Mouse (Mus musculus) embryonic facial prominence, embryonic 11.5 days (tissue): Measurements from ENCODE around the gene Arpc1a. TPM values are rescaled to one million over a fixed set of nuclear protein-coding genes. Genes with fewer than 3 reads are reported as not detected.
"Not testable (repeated sequence)": the region's sequence is repeated elsewhere in the genome, so short reads cannot be mapped to it uniquely, and the experiment has no call there.

Experiments
- ATAC-seq: fragments of 200-750 bp; cut with Nextera tagmentation; replicated peaks from 2 replicates; pipeline ENCODE4 v1.8.0; 2017; ENCODE audit warnings: low read depth; ENCODE audit not compliant: insufficient number of reproducible peaks, low FRiP score, low TSS enrichment
- DNase-seq: peaks from one replicate; pipeline ENCODE4 v3.0.0-alpha.2; 2015; ENCODE audit warnings: low spot score
- H3K27ac ChIP-seq: fragments of 300-500 bp; sonication (generic); replicated peaks from 2 replicates; pipeline ENCODE4 v1.5.1; 2014; ENCODE audit warnings: mild to moderate bottlenecking, low read depth, low read length, control low read depth
- H3K27me3 ChIP-seq: fragments of 300-500 bp; sonication (generic); 2 replicates; pipeline ENCODE4 v1.6.1; 2014; ENCODE audit warnings: mild to moderate bottlenecking, low read length, moderate library complexity, mixed read lengths; ENCODE audit not compliant: control insufficient read depth, insufficient read depth
- H3K36me3 ChIP-seq: fragments of 300-500 bp; sonication (generic); replicated peaks from 2 replicates; pipeline ENCODE4 v1.6.1; 2014; ENCODE audit warnings: low read depth, mild to moderate bottlenecking, low read length, moderate library complexity, mixed read lengths; ENCODE audit not compliant: control insufficient read depth, insufficient read depth
- H3K4me1 ChIP-seq: fragments of 300-500 bp; sonication (generic); 2 replicates; pipeline ENCODE4 v1.6.1; 2014; ENCODE audit warnings: low read length, mixed read lengths; ENCODE audit not compliant: control insufficient read depth, insufficient read depth
- H3K4me2 ChIP-seq: fragments of 300-500 bp; sonication (generic); 2 replicates; pipeline ENCODE4 v1.6.1; 2014; ENCODE audit warnings: low read depth, mild to moderate bottlenecking, control low read depth, low read length, moderate library complexity
- H3K4me3 ChIP-seq: fragments of 300-500 bp; sonication (generic); 2 replicates; pipeline ENCODE4 v1.5.1; 2014; ENCODE audit warnings: low read depth, low read length, control low read depth
- H3K9ac ChIP-seq: fragments of 300-500 bp; sonication (generic); replicated peaks from 2 replicates; pipeline ENCODE4 v1.6.1; 2014; ENCODE audit warnings: mild to moderate bottlenecking, control low read depth, low read length
- H3K9me3 ChIP-seq: fragments of 300-500 bp; sonication (generic); replicated peaks from 2 replicates; pipeline ENCODE4 v1.6.1; 2016; ENCODE audit warnings: mild to moderate bottlenecking, low read length, inconsistent platforms, mixed read lengths; ENCODE audit not compliant: control insufficient read depth
- WGBS: fragments of 180-500 bp; shearing (Covaris S2); extraction: QIAGEN DNeasy Blood & Tissue Kit; methylation state at CpG from one replicate; pipeline ENCODE4 v1.1.7; 2014; 5-methylcytosine and 5-hydroxymethylcytosine counted together
- polyA plus RNA-seq: library from polyadenylated mRNA; unstranded; fragments of >200 nt; fragmentation: Nextera tagmentation; extraction: Ambion mirVana; gene quantifications from 2 replicates; pipeline ENCODE4 v1.2.1, GENCODE M21; 2014

Arpc1a gene
- polyA plus RNA-seq, 1 experiment from 2014 or later, result 157 TPM

DNA sequence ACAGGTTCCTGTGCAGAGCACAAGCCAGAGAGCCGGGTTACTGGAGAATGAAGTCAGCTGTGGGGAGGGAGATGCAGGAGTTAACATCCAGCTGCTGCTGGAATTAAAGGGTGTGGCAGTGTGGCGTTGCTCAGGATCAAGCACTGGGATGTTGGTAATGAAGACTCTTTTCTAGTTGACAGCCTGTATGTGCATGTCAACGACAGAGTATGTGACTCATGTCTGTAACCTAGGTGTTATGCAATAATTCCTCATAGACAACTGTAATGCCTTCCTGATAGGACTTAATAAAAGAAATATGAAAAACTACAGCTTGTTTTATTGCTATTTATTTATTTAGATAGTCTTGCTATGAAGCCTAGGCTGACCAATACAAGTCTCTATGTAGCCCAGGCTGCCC is 14.8 kb upstream of the Arpc1a start:
- DNase-seq, result no peak
- no peak overlapping the region for H3K4me3 ChIP-seq
- H3K36me3 ChIP-seq, result no peaks in the 10 kb centered on the region
- no peaks in the 10 kb centered on the region for H3K27me3 ChIP-seq
- H3K9me3 ChIP-seq, result no peaks in the 10 kb centered on the region
- H3K4me2 ChIP-seq, result no peak overlapping the region
- 64% methylated on average over 3 of the region's 3 CpGs for WGBS
- H3K4me1 ChIP-seq, result no peaks in the 10 kb centered on the region
- H3K9ac ChIP-seq, result no peak overlapping the region
- no peak for ATAC-seq
- no peak overlapping the region for H3K27ac ChIP-seq

- Histone ChIP-seq H3K4me2 (no peak overlapping the region), H3K4me1 (no peaks in the 10 kb centered on the region), H3K27ac (no peak overlapping the region), H3K36me3 (no peaks in the 10 kb centered on the region), H3K9ac (no peak overlapping the region), H3K4me3 (no peak overlapping the region), H3K27me3 (no peaks in the 10 kb centered on the region), H3K9me3 (no peaks in the 10 kb centered on the region)
- ATAC-seq (no peak), DNase-seq (peak; percentile 91)
- WGBS, result 1% methylated on average over 5 of the region's 5 CpGs
These were observed 13.9 kb upstream of the Arpc1a start for GRCm38 (mm10) chr5:145069707-145070106.

DNA sequence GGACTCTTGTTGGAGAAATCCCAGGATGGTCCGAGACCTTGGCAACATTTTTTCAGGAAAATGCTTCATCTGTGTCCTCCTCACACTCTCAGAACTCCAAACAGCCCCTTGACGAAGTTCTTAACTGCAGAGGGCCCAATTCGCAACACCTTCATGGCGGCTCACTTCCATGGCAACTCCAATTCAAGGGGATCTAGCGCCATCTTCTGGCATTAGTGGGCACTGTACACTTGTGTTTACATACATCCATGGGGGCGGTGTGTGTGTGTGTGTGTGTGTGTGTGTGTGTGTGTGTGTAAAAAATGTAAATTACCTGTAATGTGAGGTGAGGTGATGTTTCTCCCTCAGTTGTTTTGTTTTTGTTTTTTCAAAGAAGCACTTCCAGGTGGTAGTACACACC is 12.3 kb upstream of the Arpc1a start:
- DNase-seq (peak; percentile 49), ATAC-seq (no peak)
- no peaks in the 10 kb centered on the region for H3K9me3 ChIP-seq
- H3K27ac ChIP-seq, result no peak overlapping the region
- WGBS, result 53% methylated on average over 6 of the region's 6 CpGs
- H3K36me3 ChIP-seq, result no peaks in the 10 kb centered on the region
- no peak overlapping the region for H3K9ac ChIP-seq
- no peaks in the 10 kb centered on the region for H3K4me1 ChIP-seq
- H3K4me2 ChIP-seq, result no peak overlapping the region
- H3K4me3 ChIP-seq, result no peak overlapping the region
- H3K27me3 ChIP-seq, result no peaks in the 10 kb centered on the region

GRCm38 (mm10) chr5:145075081-145075480 is 8.5 kb upstream of the Arpc1a start:
- Histone ChIP-seq H3K27ac (no peak overlapping the region), H3K36me3 (no peaks in the 10 kb centered on the region), H3K4me1 (no peaks in the 10 kb centered on the region), H3K9ac (no peak overlapping the region), H3K4me2 (no peak overlapping the region), H3K27me3 (no peaks in the 10 kb centered on the region), H3K9me3 (no peaks in the 10 kb centered on the region), H3K4me3 (no peak overlapping the region)
- no peak for DNase-seq
- 63% methylated on average over 3 of the region's 3 CpGs for WGBS
- no peak for ATAC-seq

GRCm38 (mm10) chr5:145081866-145082613 is 1.6 kb upstream of the Arpc1a start:
- Histone ChIP-seq H3K4me2 (no peak overlapping the region), H3K9ac (no peak overlapping the region), H3K27me3 (no peaks in the 10 kb centered on the region), H3K9me3 (no peaks in the 10 kb centered on the region), H3K4me1 (no peaks in the 10 kb centered on the region), H3K4me3 (no peak overlapping the region), H3K27ac (no peak overlapping the region), H3K36me3 (no peaks in the 10 kb centered on the region)
- 89% methylated on average over 10 of the region's 10 CpGs for WGBS
- no peak for DNase-seq
- ATAC-seq, result no peak

- not testable (repeated sequence) for H3K36me3 ChIP-seq, H3K9me3 ChIP-seq, ATAC-seq, H3K4me1 ChIP-seq, H3K27ac ChIP-seq, H3K27me3 ChIP-seq, DNase-seq
- 53% methylated on average over 6 of the region's 6 CpGs for WGBS
- Histone ChIP-seq H3K4me2 (peak overlapping the region; percentile 25; the same call in 1 of the 2 replicates), H3K4me3 (peak overlapping the region; percentile 85), H3K9ac (peak overlapping the region; percentile 84)
These were observed 429 bp upstream of the Arpc1a start for GRCm38 (mm10) chr5:145083201-145083600.

GRCm38 (mm10) chr5:145084822-145085221 is 1.2 kb downstream of the Arpc1a start:
- Histone ChIP-seq H3K4me1 (no peaks in the 10 kb centered on the region), H3K36me3 (no peaks in the 10 kb centered on the region), H3K9me3 (no peaks in the 10 kb centered on the region), H3K9ac (no peak overlapping the region), H3K27ac (no peak overlapping the region), H3K4me3 (peak overlapping the region; percentile 85; the same call in 1 of the 2 replicates), H3K27me3 (no peaks in the 10 kb centered on the region), H3K4me2 (peak overlapping the region; percentile 65)
- 78% methylated on average over 2 of the region's 2 CpGs for WGBS
- no peak for DNase-seq
- ATAC-seq, result no peak

DNA sequence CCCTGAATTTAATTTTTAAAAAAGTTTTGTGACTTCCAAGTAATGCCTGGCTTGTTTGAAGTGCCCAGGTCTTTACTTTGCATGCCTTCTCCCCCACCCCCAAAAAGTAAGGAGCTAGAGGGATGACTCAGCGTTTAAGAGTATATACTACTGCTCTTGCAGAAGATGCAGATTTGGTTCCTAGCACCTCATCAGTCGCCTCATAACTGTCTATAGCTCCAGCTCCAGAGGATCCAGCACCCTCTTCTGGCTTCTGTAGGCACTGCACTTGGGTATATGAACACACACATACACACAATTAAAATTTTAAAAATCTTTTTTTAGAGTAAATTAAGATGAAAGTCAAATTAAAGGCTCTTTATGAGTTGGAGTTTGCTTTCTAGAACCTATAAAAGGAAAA is 4.6 kb downstream of the Arpc1a start:
- Histone ChIP-seq H3K4me1 (no peaks in the 10 kb centered on the region), H3K27me3 (no peaks in the 10 kb centered on the region), H3K4me3 (no peak overlapping the region), H3K4me2 (no peak overlapping the region), H3K9me3 (no peaks in the 10 kb centered on the region), H3K27ac (no peak overlapping the region), H3K36me3 (peaks cover 4% of the 10 kb centered on the region; the same call in 1 of the 2 replicates), H3K9ac (no peak overlapping the region)
- 98% methylated on average over 2 of the region's 2 CpGs for WGBS
- ATAC-seq, result no peak
- no peak for DNase-seq
